Mouse (Mus musculus) cerebral cortex, adult 2 months (tissue): Measurements from ENCODE around the gene Tmem200a.

Source experiments
- WGBS: fragments of 180-500 bp; shearing (Covaris S2); methylation state at CpG from one replicate; pipeline ENCODE4 v1.1.7; 2018; 5-methylcytosine and 5-hydroxymethylcytosine counted together

Tmem200a gene

DNA sequence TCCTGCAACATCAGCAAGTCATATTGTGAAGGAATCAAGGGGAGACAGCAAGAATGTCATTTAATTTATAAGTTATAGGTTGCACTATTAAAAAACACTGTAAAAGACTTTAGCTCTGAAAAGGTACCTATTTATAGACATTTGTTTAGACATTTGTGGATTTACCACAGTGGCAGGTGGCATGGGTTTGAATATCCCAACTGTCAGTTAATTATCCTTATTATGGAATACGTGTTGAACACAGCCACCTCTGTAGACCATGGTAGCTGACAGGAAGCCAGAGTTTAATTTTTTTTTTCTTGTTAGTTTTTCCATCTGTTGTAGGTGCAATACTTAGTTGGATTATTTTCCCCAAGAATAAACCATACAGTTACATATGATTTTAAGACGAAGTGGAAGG is 194.3 kb downstream of the Tmem200a start:
- 81% methylated on average over 2 of the region's 2 CpGs for WGBS

- WGBS: 78% methylated on average over 2 of the region's 2 CpGs
Observed at GRCm38 (mm10) chr10:25877731-25878130, 201.1 kb downstream of the Tmem200a start.

DNA sequence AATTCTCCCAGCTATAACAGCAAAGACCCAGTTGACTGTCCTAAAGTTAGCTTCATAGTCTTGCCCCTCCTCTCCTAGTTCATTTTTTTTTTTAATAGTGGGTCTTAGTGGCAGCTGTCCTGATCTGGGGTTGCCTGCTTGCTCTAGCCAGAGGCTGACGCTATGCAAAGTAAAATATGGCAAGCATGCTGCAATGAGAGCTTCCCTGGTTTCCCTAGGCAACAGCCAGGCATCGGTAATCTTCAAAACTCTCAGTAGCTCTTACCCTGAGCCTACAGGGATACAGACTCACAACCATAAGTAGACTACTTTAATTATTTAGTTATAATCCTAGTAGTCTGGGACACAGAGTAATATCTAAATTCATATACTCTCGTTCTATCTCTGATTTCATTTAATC is 202.0 kb downstream of the Tmem200a start:
- 49% methylated on average over 3 of the region's 3 CpGs for WGBS

- 71% methylated on average over 6 of the region's 6 CpGs for WGBS
Observed at GRCm38 (mm10) chr10:25868739-25869138, 210.1 kb downstream of the Tmem200a start.
